Mouse (Mus musculus) monocyte, adult 5-6 weeks (primary cell): Measurements from ENCODE around the gene Myh9. TPM values are rescaled to one million over a fixed set of nuclear protein-coding genes. Genes with fewer than 3 reads are reported as not detected.
"Not testable (repeated sequence)": the region's sequence is repeated elsewhere in the genome, so short reads cannot be mapped to it uniquely, and the experiment has no call there.

Source experiments
- ATAC-seq: fragments of 153-309, 156-312 bp; replicated peaks from 2 replicates; pipeline ENCODE4 v1.8.0; 2017; ENCODE audit warnings: mild to moderate bottlenecking; ENCODE audit not compliant: low TSS enrichment, insufficient number of reproducible peaks, severe bottlenecking, poor library complexity, low FRiP score
- total RNA-seq: library from RNA; stranded (forward); fragments of 200-1000, 200-491, 200-594 nt; gene quantifications from 3 replicates; pipeline ENCODE4 v1.2.3, GENCODE M21; 2017

Myh9 gene
- total RNA-seq, 1 experiment from 2014 or later = 908 TPM

GRCm38 (mm10) chr15:77873564-77873963 lies 31.6 kb upstream of the Myh9 start:
- no peak for ATAC-seq

GRCm38 (mm10) chr15:77872996-77873395 lies 31.0 kb upstream of the Myh9 start:
- ATAC-seq = no peak

- ATAC-seq = no peak
Observed at GRCm38 (mm10) chr15:77868340-77868739, 26.4 kb upstream of the Myh9 start.

- ATAC-seq = not testable (repeated sequence)
Observed at GRCm38 (mm10) chr15:77867231-77867968, 25.4 kb upstream of the Myh9 start.

GRCm38 (mm10) chr15:77866583-77867220 lies 24.7 kb upstream of the Myh9 start:
- ATAC-seq = no peak

- ATAC-seq = no peak
Observed at GRCm38 (mm10) chr15:77864063-77864758, 22.2 kb upstream of the Myh9 start.

- no peak for ATAC-seq
Observed at GRCm38 (mm10) chr15:77862991-77863972, 21.3 kb upstream of the Myh9 start.

- ATAC-seq = no peak
Observed at GRCm38 (mm10) chr15:77860081-77860665, 18.2 kb upstream of the Myh9 start.

- peak; percentile 38 for ATAC-seq
Observed at GRCm38 (mm10) chr15:77857662-77858156, 15.7 kb upstream of the Myh9 start.

- no peak for ATAC-seq
Observed at GRCm38 (mm10) chr15:77856541-77856940, 14.6 kb upstream of the Myh9 start.

GRCm38 (mm10) chr15:77855301-77855700 lies 13.3 kb upstream of the Myh9 start:
- ATAC-seq = peak; percentile 86

- ATAC-seq = no peak
Observed at GRCm38 (mm10) chr15:77852001-77852400, 10.0 kb upstream of the Myh9 start.

GRCm38 (mm10) chr15:77851136-77851535 lies 9.2 kb upstream of the Myh9 start:
- peak; percentile 25; the same call in 1 of the 2 replicates for ATAC-seq

- ATAC-seq = peak; percentile 36
Observed at GRCm38 (mm10) chr15:77849572-77850229, 7.7 kb upstream of the Myh9 start.

- no peak for ATAC-seq
Observed at GRCm38 (mm10) chr15:77849039-77849436, 7.1 kb upstream of the Myh9 start.

GRCm38 (mm10) chr15:77848415-77849038 lies 6.6 kb upstream of the Myh9 start:
- no peak for ATAC-seq

GRCm38 (mm10) chr15:77847826-77848225 lies 5.9 kb upstream of the Myh9 start:
- ATAC-seq = no peak
